Mouse (Mus musculus) heart, postnatal 36 days (tissue): ENCODE data around the gene Map1b. TPM values are rescaled to one million over a fixed set of nuclear protein-coding genes. Genes with fewer than 3 reads are reported as not detected.

Experiments
- DNase-seq, 2 experiments: peaks; one replicate each; pipeline ENCODE4 v3.0.0; 2021 to 2022
- intact Hi-C: fragments of 180-260 bp; cut with DNase I; formaldehyde crosslinking; loops from one replicate; pipeline ENCODE4 v1.15.1; 2025
- total RNA-seq, 2 experiments: library from RNA; stranded (reverse); gene quantifications; 2 replicates each; pipeline ENCODE4 v1.2.3; 2021

The Map1b gene
- total RNA-seq, 2 experiments from 2014 or later, result 11.8 to 14.4 TPM

- no peak for DNase-seq
- intact Hi-C loops, result no loop called here
Measured at GRCm38 (mm10) chr13:99537908-99538513, 21.7 kb upstream of the Map1b start.

DNA sequence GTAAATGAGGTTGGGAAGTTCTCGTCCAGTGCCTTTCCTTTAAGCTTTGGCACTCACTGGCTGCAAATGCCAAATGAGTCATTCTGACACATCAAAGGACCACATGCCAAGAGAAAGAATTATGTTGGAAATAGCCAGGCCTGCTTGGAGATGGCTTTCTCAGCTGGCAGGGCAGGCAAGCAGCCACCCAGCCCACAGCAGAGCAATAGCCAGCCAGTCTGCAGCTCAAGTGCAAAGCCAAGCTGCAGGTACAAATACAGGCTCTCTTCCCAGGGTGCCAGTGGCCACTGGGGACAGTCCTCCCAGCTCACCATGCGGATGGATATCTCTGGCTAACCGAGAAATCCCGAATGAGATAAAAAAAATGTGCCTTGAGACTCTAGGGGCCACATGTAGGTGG lies 12.1 kb upstream of the Map1b start:
- no peak for DNase-seq
- intact Hi-C loops, result no loop called here

- intact Hi-C loops, result no loop called here
- no peak for DNase-seq
Measured at GRCm38 (mm10) chr13:99527936-99528335, 11.6 kb upstream of the Map1b start.

GRCm38 (mm10) chr13:99525491-99525890 lies 9.2 kb upstream of the Map1b start:
- intact Hi-C loops, result no loop called here
- DNase-seq, result no peak

DNA sequence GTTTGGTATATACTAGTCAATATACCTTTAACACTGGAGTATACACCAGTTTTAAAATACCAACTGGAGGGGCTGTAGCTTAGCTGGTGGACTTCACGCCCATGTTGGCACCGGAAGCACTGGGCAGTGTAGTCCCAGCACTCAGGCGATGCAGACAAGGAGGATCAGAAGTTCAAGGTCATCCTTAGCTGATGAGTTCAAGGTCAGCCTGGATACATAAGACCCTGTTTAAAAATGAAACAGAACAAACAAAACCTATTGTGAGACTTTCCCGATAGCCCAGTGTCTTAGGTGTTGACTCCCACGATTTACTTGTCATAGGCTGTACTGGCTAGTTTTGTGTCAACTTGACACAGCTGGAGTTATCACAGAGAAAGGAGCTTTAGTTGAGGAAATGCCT lies 1.5 kb upstream of the Map1b start:
- DNase-seq, result no peak
- intact Hi-C loops, result no loop called here

GRCm38 (mm10) chr13:99515736-99516447 lies 448 bp downstream of the Map1b start:
- intact Hi-C loops, result no loop called here
- DNase-seq, result peak; percentile 18 to 27

DNA sequence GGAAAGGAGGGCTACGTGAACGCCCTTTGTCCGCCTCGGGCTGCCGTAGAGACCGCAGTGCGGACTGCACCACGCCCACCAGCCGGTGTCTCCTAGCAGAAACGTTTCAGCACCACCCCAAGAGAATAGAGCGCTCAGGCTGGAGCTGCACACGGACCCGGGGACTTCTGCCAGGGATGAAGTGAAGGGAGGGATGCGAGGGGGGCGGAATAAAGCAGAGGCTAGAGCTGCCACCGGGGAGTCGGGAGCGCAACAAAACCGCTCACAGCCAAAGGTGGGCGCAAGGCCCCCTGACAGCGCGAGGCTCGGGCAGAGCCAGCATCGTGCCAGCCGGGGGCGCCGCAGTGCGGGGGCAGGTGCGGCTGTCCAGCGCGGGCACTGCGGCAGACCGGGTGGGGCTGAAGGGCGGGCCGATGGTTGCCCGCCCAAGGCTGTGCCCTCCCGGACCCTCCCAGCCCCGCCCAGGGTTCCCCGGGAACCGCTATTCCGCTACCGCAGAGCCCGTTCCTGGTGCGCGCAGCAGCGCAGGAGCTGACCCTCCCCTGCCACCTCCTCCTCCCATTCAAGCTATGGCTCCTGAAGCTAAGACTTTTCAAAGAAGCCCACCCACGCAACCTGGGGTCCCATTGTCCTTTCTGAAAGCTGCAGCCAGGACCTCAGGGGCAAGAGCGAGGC lies 1.3 kb downstream of the Map1b start:
- intact Hi-C loops, result loop anchor here (5.0 kb wide), 1 partner anchor 322 kb away; no protein-coding TSS in a partner anchor
- DNase-seq, result peak; percentile 78 to 79

DNA sequence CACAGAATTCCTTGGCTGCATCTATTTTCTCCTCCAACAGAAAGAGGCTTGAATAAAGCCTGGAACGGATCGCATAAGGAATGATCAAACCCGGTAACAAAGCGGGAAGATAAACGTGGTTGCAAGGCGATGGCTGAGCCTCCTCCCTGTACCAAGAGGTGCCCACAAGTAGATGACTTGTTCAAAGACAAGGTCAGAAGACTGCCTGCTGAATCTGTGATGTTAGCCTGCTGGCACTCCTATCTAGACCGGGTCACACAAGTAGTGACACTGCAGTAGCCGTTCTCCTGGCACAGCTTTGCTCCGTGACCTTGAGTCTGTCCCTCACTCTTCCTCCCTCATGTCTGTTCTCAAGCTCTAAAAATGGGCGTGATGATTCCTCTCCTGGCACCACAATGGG lies 2.4 kb downstream of the Map1b start:
- intact Hi-C loops, result loop anchor here (1.0 to 5.0 kb wide), 2 partner anchors 139 to 323 kb away; no protein-coding TSS in a partner anchor
- peak in 1 of 2 experiments; percentile 16 for DNase-seq

- intact Hi-C loops, result loop anchor here (1.0 to 5.0 kb wide), 2 partner anchors 138 to 324 kb away; no protein-coding TSS in a partner anchor
- peak; percentile 48 to 63 for DNase-seq
Measured at GRCm38 (mm10) chr13:99513138-99513537, 3.2 kb downstream of the Map1b start.

GRCm38 (mm10) chr13:99509896-99510295 lies 6.4 kb downstream of the Map1b start:
- no peak for DNase-seq
- intact Hi-C loops, result loop anchor here (5.0 kb wide), 1 partner anchor 327 kb away; no protein-coding TSS in a partner anchor

GRCm38 (mm10) chr13:99506580-99506962 lies 9.8 kb downstream of the Map1b start:
- DNase-seq, result no peak
- intact Hi-C loops, result no loop called here

DNA sequence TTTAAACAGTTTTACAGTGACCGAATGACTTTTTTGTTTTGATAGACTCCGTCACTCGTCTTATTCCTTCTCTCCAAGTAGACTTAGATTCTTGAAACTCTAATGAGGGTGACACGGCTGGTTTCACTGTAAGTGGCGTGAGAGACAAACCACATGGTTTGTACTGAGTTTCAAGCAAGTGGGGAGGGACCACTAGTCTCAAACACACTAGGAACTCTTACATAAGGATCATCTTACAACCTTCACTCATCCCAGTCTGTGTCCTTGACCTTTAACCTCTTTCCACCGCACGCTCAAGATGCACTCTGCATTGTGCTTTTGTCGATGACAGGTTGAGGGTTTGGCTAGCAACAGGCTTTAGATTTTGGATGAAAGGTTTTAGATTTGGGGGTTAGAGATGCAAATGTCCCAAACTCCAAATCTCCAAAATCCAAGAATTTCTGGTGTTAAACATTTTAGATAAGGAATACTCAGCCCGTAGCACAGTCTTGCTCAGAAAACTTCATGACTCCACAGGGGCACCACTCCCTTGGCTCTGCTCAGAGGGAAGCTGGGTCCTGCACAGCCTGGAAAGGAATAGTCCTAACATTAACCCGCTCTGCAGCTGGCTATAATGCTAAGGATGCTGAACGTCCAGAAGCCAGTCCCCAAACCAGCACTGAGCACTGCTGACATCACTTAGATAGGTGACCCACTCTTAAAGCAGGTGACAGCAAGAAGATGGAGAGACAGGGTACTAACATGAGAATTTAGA lies 10.3 kb downstream of the Map1b start:
- no peak for DNase-seq
- intact Hi-C loops, result no loop called here

DNA sequence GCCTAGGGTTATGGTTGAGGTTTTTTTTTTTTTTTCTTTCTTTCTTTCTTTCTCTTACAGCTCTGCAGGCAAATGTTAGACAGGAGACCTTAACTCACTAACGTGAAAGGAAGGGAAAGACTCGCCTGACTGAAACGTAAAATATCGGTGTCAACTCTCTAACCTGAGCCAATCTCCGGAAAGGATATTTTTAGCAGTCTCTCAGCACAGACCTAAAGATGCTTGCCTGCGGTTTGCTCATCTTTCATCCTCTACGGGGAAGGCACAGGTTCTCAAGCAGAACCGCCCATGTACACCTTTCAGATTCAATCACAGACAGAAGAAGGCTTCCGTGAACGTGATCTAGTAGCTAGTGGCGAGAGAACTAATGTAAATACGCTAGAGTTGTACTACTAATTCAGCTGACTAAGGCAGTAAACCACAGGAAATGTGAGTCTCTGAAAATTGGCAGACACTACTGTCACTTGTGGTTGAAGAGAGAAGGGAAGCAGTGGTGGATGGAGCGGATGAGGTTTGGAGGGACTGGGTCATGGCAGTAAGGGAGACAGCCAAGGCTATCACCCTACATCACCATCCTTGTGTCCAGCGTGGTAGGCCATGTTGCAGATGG lies 12.9 kb downstream of the Map1b start:
- DNase-seq, result no peak
- intact Hi-C loops, result no loop called here

GRCm38 (mm10) chr13:99502911-99503310 lies 13.4 kb downstream of the Map1b start:
- intact Hi-C loops, result no loop called here
- no peak for DNase-seq

DNA sequence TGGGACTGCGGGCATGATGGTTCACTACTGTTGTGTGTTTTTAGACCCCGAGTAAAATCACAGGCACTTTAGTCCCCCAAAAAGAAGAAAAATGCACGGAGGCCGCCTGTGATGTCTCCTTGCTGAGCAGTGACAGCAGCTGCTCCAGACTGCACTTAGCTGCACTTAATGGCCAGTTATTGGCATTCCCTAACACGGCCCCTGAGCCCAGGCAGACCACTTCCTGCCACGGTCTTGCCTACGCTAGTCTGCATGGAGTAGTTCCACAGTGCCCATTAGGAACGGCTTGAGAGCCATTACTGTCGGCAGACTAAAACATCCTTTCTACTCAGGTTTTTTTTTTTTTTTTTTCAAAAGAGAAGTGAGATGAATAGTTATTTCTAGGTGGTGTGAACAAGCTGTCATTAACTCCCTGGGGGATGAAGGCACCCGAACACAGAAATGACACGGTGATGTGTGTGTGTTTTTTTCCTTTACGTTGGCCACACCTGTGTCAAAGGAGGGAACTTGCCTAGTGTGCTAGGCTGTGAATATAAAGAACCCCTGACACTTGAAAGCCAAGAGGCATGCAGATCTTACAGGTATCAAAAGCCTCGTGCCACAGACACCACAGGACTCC lies 14.1 kb downstream of the Map1b start:
- intact Hi-C loops, result no loop called here
- no peak for DNase-seq

DNA sequence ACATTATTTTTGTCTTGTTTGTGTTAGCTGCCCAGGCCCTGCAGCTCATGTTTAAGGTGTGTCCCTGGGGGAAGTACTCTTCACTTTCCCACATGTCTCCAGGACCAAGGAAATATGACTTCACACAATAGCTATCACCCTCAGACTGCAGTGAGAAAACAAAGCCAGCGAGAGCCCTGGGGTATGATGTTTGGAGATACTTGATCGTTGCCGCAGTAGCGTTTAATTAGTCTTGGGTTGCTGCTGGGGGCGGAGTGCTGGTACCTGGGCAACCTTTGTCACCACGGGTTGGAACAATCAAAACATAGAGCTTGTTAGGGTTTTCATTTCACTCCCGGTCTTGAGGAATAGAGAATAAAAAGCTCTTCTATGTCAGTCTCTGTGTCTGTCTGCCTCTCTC lies 14.9 kb downstream of the Map1b start:
- no peak for DNase-seq
- intact Hi-C loops, result no loop called here

- DNase-seq, result no peak
- intact Hi-C loops, result no loop called here
Measured at GRCm38 (mm10) chr13:99500609-99501008, 15.7 kb downstream of the Map1b start.

GRCm38 (mm10) chr13:99499764-99500163 lies 16.6 kb downstream of the Map1b start:
- intact Hi-C loops, result loop anchor here (5.0 kb wide), 2 partner anchors 52 to 338 kb away; no protein-coding TSS in a partner anchor
- DNase-seq, result no peak

DNA sequence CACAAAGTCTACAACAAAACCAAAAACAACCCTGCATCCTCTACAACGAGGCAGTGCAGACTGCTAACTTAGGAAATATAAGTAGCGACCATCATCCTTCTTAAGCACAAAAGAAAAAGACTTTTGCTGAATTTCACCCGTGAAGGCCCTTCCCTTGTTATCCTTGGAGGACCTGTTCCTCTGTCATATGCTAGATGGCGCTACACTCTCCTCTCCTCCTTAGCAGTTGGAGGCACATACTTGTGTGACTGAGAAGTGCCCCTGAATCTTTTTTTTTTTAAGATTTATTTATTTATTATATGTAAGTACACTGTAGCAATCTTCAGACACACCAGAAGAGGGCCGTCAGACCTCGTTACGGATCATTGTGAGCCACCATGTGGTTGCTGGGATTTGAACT lies 20.2 kb downstream of the Map1b start:
- intact Hi-C loops, result loop anchor here (5.0 kb wide), 2 partner anchors 49 to 341 kb away; no protein-coding TSS in a partner anchor
- DNase-seq, result no peak

- intact Hi-C loops, result no loop called here
- no peak for DNase-seq
Measured at GRCm38 (mm10) chr13:99494416-99494815, 21.9 kb downstream of the Map1b start.
